Mouse (Mus musculus): Measurements from ENCODE around the gene S100a4.

GRCm38 (mm10) chr3:90582556-90582955 lies 21.0 kb upstream of the S100a4 start:
- TF ChIP-seq CTCF (IDR thresholded peaks at IDR 0.05; ENCODE audit: low read depth) (no peak), EP300 (IDR thresholded peaks at IDR 0.05; ENCODE audit: low read depth) (no peak)

Measured in liver, postnatal 0 days (tissue).